Mouse (Mus musculus): ENCODE data around the gene Emc8. TPM values are rescaled to one million over a fixed set of nuclear protein-coding genes. Genes with fewer than 3 reads are reported as not detected.
A peak's percentile ranks its signal among the peaks of the same experiment; 100 is the strongest.

Emc8 gene
- polyA plus RNA-seq, 1 experiment from 2014 or later = 369 TPM

GRCm38 (mm10) chr8:120700053-120700452 is 31.7 kb upstream of the Emc8 start:
- no peaks in the 10 kb centered on the region for H3K27me3 ChIP-seq (ENCODE audit: control insufficient read depth, insufficient read depth, low read length)
- DNase-seq (ENCODE audit: low spot score) (no peak), ATAC-seq (ENCODE audit: insufficient number of reproducible peaks, low FRiP score, low TSS enrichment, low read depth) (no peak)
- no peaks in the 10 kb centered on the region for H3K4me1 ChIP-seq (ENCODE audit: control insufficient read depth, insufficient read depth, low read length)
- no peak overlapping the region for H3K9ac ChIP-seq (ENCODE audit: low read length)
- H3K4me3 ChIP-seq (ENCODE audit: low read depth, low read length) = no peak overlapping the region
- no peak overlapping the region for H3K27ac ChIP-seq (replicated peaks; ENCODE audit: low read depth, low read length)
- H3K36me3 ChIP-seq (ENCODE audit: control insufficient read depth, insufficient read depth, low read length) = no peaks in the 10 kb centered on the region
- no peaks in the 10 kb centered on the region for H3K9me3 ChIP-seq (ENCODE audit: control insufficient read depth, low read length)
- no peak overlapping the region for H3K4me2 ChIP-seq (ENCODE audit: low read depth, severe bottlenecking)
- WGBS = 93% methylated on average over 4 of the region's 4 CpGs

DNA sequence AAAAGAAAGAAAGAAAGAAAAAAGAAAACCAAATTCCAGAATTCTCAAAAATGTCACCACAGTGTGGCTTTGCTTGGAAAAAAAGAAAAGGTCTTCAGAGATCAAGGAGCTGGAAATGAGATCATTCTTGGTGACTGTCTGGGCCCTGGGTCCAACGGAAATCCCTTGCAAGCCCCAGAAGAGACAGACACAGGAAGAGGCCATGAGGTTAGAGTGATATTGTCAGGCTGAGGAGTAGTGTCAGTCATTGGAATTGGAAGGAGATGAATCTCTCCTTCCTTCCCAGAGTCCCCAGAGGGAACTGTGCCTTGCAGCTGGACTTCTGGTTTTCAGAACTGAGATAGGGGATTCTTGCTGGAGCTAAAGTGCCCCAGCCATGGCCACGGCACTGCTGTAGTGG is 31.2 kb upstream of the Emc8 start:
- WGBS = 89% methylated on average over 2 of the region's 2 CpGs
- no peaks in the 10 kb centered on the region for H3K36me3 ChIP-seq (ENCODE audit: control insufficient read depth, insufficient read depth, low read length)
- H3K27ac ChIP-seq (replicated peaks; ENCODE audit: low read depth, low read length) = no peak overlapping the region
- DNase-seq (ENCODE audit: low spot score) = no peak
- H3K9me3 ChIP-seq (ENCODE audit: control insufficient read depth, low read length) = no peaks in the 10 kb centered on the region
- H3K4me2 ChIP-seq (ENCODE audit: low read depth, severe bottlenecking) = no peak overlapping the region
- no peaks in the 10 kb centered on the region for H3K27me3 ChIP-seq (ENCODE audit: control insufficient read depth, insufficient read depth, low read length)
- H3K4me3 ChIP-seq (ENCODE audit: low read depth, low read length) = no peak overlapping the region
- H3K4me1 ChIP-seq (ENCODE audit: control insufficient read depth, insufficient read depth, low read length) = no peaks in the 10 kb centered on the region
- ATAC-seq (ENCODE audit: insufficient number of reproducible peaks, low FRiP score, low TSS enrichment, low read depth) = no peak
- H3K9ac ChIP-seq (ENCODE audit: low read length) = no peak overlapping the region

DNA sequence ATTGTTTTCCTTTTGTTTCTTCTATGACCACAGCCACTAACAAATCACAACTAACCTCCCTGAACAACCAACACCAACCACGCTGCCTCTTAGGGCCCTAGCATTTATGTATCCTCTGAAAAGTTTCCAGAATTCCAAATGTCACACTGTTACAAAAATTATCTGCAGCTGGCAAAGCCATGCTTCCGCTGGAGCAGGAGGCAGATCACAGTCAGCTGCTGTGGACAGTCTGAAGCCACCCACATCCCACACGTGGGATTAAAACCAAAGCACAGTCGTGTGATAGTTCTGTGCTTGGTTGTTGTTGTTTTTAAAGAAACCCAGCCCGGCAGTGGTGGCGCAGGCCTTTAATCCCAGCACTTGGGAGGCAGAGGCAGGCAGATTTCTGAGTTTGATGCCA is 30.7 kb upstream of the Emc8 start:
- no peak for ATAC-seq (ENCODE audit: insufficient number of reproducible peaks, low FRiP score, low TSS enrichment, low read depth)

DNA sequence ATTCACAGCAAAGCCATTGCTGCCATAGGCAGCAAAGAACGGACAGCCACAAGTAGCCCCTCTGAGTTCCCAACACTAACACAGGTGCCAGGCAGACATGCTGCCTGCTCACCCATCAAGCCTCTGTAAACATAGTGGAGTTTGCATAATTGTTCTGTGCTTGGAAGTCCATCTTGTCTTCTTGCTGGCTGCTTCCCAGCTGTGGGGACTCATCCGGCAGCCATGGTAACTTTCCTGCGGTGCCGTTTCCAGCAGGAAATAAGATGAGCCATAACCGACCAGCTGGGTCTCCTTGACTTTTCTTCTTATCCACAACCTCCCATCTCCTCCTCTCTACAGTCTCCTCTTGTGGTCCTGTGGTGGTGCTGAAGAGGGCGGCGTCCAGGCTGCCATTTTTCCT is 30.1 kb upstream of the Emc8 start:
- WGBS = 92% methylated on average over 7 of the region's 7 CpGs
- no peaks in the 10 kb centered on the region for H3K9me3 ChIP-seq (ENCODE audit: control insufficient read depth, low read length)
- no peak overlapping the region for H3K27ac ChIP-seq (replicated peaks; ENCODE audit: low read depth, low read length)
- no peak overlapping the region for H3K4me2 ChIP-seq (ENCODE audit: low read depth, severe bottlenecking)
- no peaks in the 10 kb centered on the region for H3K27me3 ChIP-seq (ENCODE audit: control insufficient read depth, insufficient read depth, low read length)
- no peak overlapping the region for H3K4me3 ChIP-seq (ENCODE audit: low read depth, low read length)
- peaks cover 4% of the 10 kb centered on the region; the same call in 1 of the 2 replicates for H3K4me1 ChIP-seq (ENCODE audit: control insufficient read depth, insufficient read depth, low read length)
- ATAC-seq (ENCODE audit: insufficient number of reproducible peaks, low FRiP score, low TSS enrichment, low read depth) (no peak), DNase-seq (ENCODE audit: low spot score) (no peak)
- H3K9ac ChIP-seq (ENCODE audit: low read length) = no peak overlapping the region
- no peaks in the 10 kb centered on the region for H3K36me3 ChIP-seq (ENCODE audit: control insufficient read depth, insufficient read depth, low read length)

More for the DNA sequence above, 30.7 kb upstream of the Emc8 start:
- Histone ChIP-seq H3K9me3 (ENCODE audit: control insufficient read depth, low read length) (no peaks in the 10 kb centered on the region), H3K27me3 (ENCODE audit: control insufficient read depth, insufficient read depth, low read length) (no peaks in the 10 kb centered on the region), H3K4me3 (ENCODE audit: low read depth, low read length) (no peak overlapping the region), H3K27ac (replicated peaks; ENCODE audit: low read depth, low read length) (no peak overlapping the region), H3K4me2 (ENCODE audit: low read depth, severe bottlenecking) (no peak overlapping the region), H3K9ac (ENCODE audit: low read length) (no peak overlapping the region), H3K4me1 (ENCODE audit: control insufficient read depth, insufficient read depth, low read length) (peaks cover under 1% of the 10 kb centered on the region; the same call in 1 of the 2 replicates), H3K36me3 (ENCODE audit: control insufficient read depth, insufficient read depth, low read length) (no peaks in the 10 kb centered on the region)
- WGBS = 84% methylated on average over 6 of the region's 6 CpGs
- DNase-seq (ENCODE audit: low spot score) = no peak

DNA sequence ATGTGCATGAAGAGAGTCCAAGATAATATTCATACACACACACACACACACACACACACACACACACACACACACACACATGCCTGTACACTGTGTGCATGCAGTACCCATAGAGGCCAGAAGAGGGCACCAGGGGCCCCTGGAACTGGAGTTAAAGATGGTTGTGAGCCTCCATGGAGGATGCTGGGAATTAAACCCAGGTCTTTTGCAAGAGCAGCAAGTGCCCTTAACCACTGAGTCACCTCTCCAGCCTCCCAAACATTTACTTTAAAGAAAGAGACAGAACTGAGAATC is 29.6 kb upstream of the Emc8 start:
- H3K9ac ChIP-seq (ENCODE audit: low read length) = no peak overlapping the region
- H3K4me3 ChIP-seq (ENCODE audit: low read depth, low read length) = no peak overlapping the region
- H3K9me3 ChIP-seq (ENCODE audit: control insufficient read depth, low read length) = no peaks in the 10 kb centered on the region
- ATAC-seq (ENCODE audit: insufficient number of reproducible peaks, low FRiP score, low TSS enrichment, low read depth) (no peak), DNase-seq (ENCODE audit: low spot score) (no peak)
- no peaks in the 10 kb centered on the region for H3K36me3 ChIP-seq (ENCODE audit: control insufficient read depth, insufficient read depth, low read length)
- H3K4me1 ChIP-seq (ENCODE audit: control insufficient read depth, insufficient read depth, low read length) = peaks cover 4% of the 10 kb centered on the region; the same call in 1 of the 2 replicates
- H3K27ac ChIP-seq (replicated peaks; ENCODE audit: low read depth, low read length) = no peak overlapping the region
- H3K27me3 ChIP-seq (ENCODE audit: control insufficient read depth, insufficient read depth, low read length) = no peaks in the 10 kb centered on the region
- no peak overlapping the region for H3K4me2 ChIP-seq (ENCODE audit: low read depth, severe bottlenecking)

- H3K36me3 ChIP-seq (ENCODE audit: control insufficient read depth, insufficient read depth, low read length) = no peaks in the 10 kb centered on the region
- no peak overlapping the region for H3K27ac ChIP-seq (replicated peaks; ENCODE audit: low read depth, low read length)
- no peak for DNase-seq (ENCODE audit: low spot score)
- no peaks in the 10 kb centered on the region for H3K27me3 ChIP-seq (ENCODE audit: control insufficient read depth, insufficient read depth, low read length)
- no peak overlapping the region for H3K4me2 ChIP-seq (ENCODE audit: low read depth, severe bottlenecking)
- H3K9ac ChIP-seq (ENCODE audit: low read length) = no peak overlapping the region
- H3K4me3 ChIP-seq (ENCODE audit: low read depth, low read length) = no peak overlapping the region
- ATAC-seq (ENCODE audit: insufficient number of reproducible peaks, low FRiP score, low TSS enrichment, low read depth) = no peak
- 84% methylated on average over 17 of the region's 17 CpGs for WGBS
- no peaks in the 10 kb centered on the region for H3K9me3 ChIP-seq (ENCODE audit: control insufficient read depth, low read length)
- peaks cover 4% of the 10 kb centered on the region; the same call in 1 of the 2 replicates for H3K4me1 ChIP-seq (ENCODE audit: control insufficient read depth, insufficient read depth, low read length)
Observed at GRCm38 (mm10) chr8:120697154-120697978, 29.0 kb upstream of the Emc8 start.

- DNase-seq (ENCODE audit: low spot score) = no peak
- ATAC-seq (ENCODE audit: insufficient number of reproducible peaks, low FRiP score, low TSS enrichment, low read depth) = no peak
- 49% methylated on average over 13 of the region's 13 CpGs for WGBS
- Histone ChIP-seq H3K36me3 (ENCODE audit: control insufficient read depth, insufficient read depth, low read length) (no peaks in the 10 kb centered on the region), H3K4me2 (ENCODE audit: low read depth, severe bottlenecking) (no peak overlapping the region), H3K4me1 (ENCODE audit: control insufficient read depth, insufficient read depth, low read length) (peaks cover 4% of the 10 kb centered on the region; the same call in 1 of the 2 replicates), H3K9ac (ENCODE audit: low read length) (no peak overlapping the region), H3K4me3 (ENCODE audit: low read depth, low read length) (no peak overlapping the region), H3K27ac (replicated peaks; ENCODE audit: low read depth, low read length) (no peak overlapping the region), H3K27me3 (ENCODE audit: control insufficient read depth, insufficient read depth, low read length) (no peaks in the 10 kb centered on the region), H3K9me3 (ENCODE audit: control insufficient read depth, low read length) (no peaks in the 10 kb centered on the region)
Observed at GRCm38 (mm10) chr8:120696401-120697153, 28.2 kb upstream of the Emc8 start.

DNA sequence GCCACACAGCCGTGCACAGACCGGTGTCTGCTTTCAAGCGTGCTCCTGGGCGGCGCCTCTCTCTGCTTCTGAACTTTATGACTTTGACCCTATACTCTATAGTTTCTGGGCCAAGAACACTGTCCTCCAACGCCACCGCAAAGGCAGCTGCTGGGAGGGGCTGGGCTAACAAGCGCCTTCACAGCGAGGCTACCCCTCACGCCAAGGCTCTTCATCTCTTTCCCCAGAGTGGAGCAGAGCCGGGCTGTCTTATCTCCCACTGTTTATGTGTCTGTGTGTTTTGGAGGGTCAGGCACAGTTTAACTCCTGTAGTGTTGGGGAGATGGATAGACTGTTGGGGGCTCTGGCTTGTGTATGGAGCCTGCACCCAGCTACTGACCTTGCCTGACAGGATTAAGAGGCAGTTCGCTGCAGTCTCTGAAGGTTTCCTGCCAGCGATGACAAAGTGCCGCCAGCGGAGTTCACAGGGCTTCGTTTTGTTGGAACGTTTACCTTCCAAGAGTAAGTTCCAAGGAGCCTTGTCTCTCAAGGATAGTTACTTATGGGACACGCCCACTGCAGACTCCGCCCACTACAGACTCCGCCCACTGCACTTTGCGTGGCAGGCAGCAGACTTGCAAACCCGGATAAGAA is 25.6 kb upstream of the Emc8 start:
- ATAC-seq (ENCODE audit: insufficient number of reproducible peaks, low FRiP score, low TSS enrichment, low read depth) = no peak
- no peaks in the 10 kb centered on the region for H3K9me3 ChIP-seq (ENCODE audit: control insufficient read depth, low read length)
- no peak overlapping the region for H3K4me3 ChIP-seq (ENCODE audit: low read depth, low read length)
- H3K36me3 ChIP-seq (ENCODE audit: control insufficient read depth, insufficient read depth, low read length) = no peaks in the 10 kb centered on the region
- H3K27ac ChIP-seq (replicated peaks; ENCODE audit: low read depth, low read length) = no peak overlapping the region
- peaks cover 4% of the 10 kb centered on the region; the same call in 1 of the 2 replicates for H3K4me1 ChIP-seq (ENCODE audit: control insufficient read depth, insufficient read depth, low read length)
- H3K27me3 ChIP-seq (ENCODE audit: control insufficient read depth, insufficient read depth, low read length) = no peaks in the 10 kb centered on the region
- no peak overlapping the region for H3K4me2 ChIP-seq (ENCODE audit: low read depth, severe bottlenecking)
- DNase-seq (ENCODE audit: low spot score) = peak; percentile 49
- 23% methylated on average over 22 of the region's 22 CpGs for WGBS
- 0 out of 2 replicates have a peak overlapping the region, but pooled peaks have one; percentile 19 for H3K9ac ChIP-seq (ENCODE audit: low read length)
